Mouse (Mus musculus) cerebellum, postnatal 25 days (tissue): ENCODE results near the gene Olfr509.
"Not testable (repeated sequence)": the region's sequence is repeated elsewhere in the genome, so short reads cannot be mapped to it uniquely, and the experiment has no call there.

ENCODE experiments used
- DNase-seq, 2 experiments: peaks; one replicate each; pipeline ENCODE4 v3.0.0; 2021; ENCODE audit warnings: mixed read lengths in 2 of 2

Olfr509 gene

GRCm38 (mm10) chr7:108651806-108652205 lies at the start of gene Olfr509:
TSS of gene Olfr509 (minus strand) at chr7:108651906.
- no peak for DNase-seq

DNA sequence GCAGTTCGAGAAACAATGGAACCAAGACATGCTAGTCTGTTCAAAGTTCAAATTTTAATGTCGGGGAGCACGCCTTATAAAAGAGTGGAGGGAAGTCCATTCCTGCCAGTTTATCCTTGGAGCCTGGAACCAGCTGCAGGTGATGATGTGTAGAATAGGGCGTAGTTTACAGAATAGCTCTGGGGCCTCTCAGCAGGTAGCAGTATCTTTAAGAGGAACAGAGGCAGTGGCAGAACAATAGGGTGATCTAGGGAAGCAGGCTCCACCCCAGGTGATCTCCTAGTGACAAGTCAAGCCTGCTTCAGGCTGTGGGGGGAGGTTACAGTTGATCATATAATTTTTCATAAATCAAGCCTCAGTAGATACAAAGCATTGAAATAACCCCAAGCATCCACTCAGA lies 27.2 kb upstream of the Olfr509 start:
- DNase-seq, result no peak

- DNase-seq, result no peak
Measured at GRCm38 (mm10) chr7:108671058-108671457, 19.4 kb upstream of the Olfr509 start.

DNA sequence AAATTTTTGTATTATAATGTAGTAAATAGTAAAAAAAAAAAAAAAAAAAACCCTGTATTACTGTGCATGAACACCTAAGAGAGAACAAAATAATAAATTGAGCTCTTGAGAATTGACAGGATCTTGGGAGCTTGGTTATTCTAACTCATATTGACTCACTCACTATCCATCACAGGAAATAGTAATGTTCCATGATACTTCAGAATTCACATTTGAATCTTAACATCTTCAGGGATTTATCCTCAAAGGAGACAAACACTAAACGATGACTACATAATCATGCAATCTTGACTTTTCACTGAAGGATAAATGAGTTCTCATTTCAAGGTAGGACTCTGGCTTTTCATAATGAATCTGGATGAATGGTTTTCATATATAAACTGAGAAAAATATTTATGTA lies 14.4 kb upstream of the Olfr509 start, which contains the start of gene Olfr510:
Olfr510 (plus strand) TSS at position 301 of the 400 bp plus-strand sequence.
- DNase-seq, result no peak

DNA sequence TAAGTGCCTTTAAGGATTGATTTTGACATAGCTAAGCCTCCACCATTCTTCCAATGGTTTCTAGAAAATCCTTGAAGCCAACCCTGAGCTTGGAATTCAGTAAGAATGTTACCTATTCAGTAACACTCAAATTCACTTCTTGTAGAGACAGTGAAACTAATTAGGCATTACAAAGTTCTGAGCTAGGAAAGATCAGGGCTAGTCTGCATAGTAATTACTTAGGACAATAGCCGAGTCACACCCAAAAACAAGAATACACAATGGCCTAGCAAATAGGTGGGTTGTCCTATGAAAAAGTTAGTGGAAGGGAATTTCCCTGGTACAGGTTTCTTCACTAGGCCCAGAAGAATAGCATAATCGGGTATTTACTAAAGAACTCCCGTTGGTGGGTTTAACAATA lies 10.7 kb upstream of the Olfr509 start:
- DNase-seq, result no peak

GRCm38 (mm10) chr7:108629694-108630093 lies 22.0 kb downstream of the Olfr509 start, which contains the start of gene Olfr508:
TSS of gene Olfr508 (plus strand) at chr7:108629994.
- DNase-seq, result no peak

DNA sequence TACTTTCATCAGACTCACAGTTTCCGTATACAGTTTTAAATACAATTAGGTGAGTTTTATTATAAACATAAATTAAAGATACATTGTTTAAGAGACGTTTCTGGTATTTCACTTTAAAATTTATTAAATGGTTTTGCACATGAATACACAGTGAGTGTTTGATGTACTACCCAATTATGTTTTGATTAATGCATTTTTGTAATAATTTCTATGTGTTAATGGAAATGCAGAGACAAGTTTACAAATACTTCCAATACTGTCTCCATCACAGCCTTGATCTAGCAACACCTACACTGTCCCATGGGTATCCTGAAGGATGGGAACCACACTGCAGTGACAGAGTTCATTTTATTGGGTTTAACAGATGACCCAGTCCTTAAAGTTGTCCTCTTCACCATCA lies 30.2 kb downstream of the Olfr509 start, which contains the start of gene Olfr507:
Olfr507 (plus strand) TSS at position 301 of the 400 bp plus-strand sequence.
- DNase-seq, result no peak

DNA sequence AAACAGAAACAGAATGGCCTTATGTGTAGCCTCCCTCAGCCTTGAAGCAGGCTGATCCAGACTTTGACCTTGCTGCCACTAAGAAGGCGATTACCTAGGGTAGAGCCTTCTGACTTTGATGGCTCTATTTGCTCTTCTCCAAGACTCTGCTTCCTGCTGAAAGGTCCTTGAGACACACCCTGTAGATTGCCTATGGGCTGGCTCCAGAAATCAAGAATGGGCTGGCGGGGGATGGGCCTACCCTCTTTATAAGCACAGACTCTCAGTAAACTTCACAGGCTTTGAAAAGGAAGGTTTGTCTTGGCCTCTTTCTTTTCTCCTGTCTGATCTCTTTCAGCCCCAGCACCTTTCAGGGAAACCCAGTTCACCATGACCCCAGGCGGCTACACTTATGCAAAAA lies 34.9 kb downstream of the Olfr509 start:
- not testable (repeated sequence) for DNase-seq

GRCm38 (mm10) chr7:108614110-108614509 lies 37.6 kb downstream of the Olfr509 start:
- no peak for DNase-seq

- DNase-seq, result no peak
Measured at GRCm38 (mm10) chr7:108610487-108610886, 41.2 kb downstream of the Olfr509 start, which contains the start of gene Olfr506. TSS of gene Olfr506 (plus strand) at chr7:108610787.

- not testable (repeated sequence) for DNase-seq
Measured at GRCm38 (mm10) chr7:108601916-108602315, 49.8 kb downstream of the Olfr509 start.
